Mouse (Mus musculus): ENCODE results near the gene AI597479.

GRCm38 (mm10) chr1:43090418-43090817, 8.1 kb upstream of the AI597479 start:
- TF ChIP-seq POLR2A (IDR thresholded peaks at IDR 0.05; ENCODE audit: extremely low read depth, insufficient read depth, low read length) (no peak), CTCF (IDR thresholded peaks at IDR 0.05; ENCODE audit: low read depth, low read length) (no peak)
